Mouse (Mus musculus) gastrocnemius, adult 8-10 months (tissue): ENCODE data around the gene Fbxl18. TPM values are rescaled to one million over a fixed set of nuclear protein-coding genes. Genes with fewer than 3 reads are reported as not detected.
"Not testable (repeated sequence)": the region's sequence is repeated elsewhere in the genome, so short reads cannot be mapped to it uniquely, and the experiment has no call there.

Experiments
- DNase-seq, 2 experiments: peaks; one replicate each; pipeline ENCODE4 v3.0.0; 2022; ENCODE audit warnings: low spot score in 2 of 2
- total RNA-seq, 4 experiments: library from RNA; stranded (reverse); gene quantifications; 2 replicates each; pipeline ENCODE4 v1.2.4; 2022

Gene Fbxl18
- total RNA-seq, 4 experiments from 2014 or later, result 4.4 to 6.8 (median 5.3) TPM

- no peak for DNase-seq
These were observed 20.3 kb downstream of the Fbxl18 start for GRCm38 (mm10) chr5:142874791-142875512.

GRCm38 (mm10) chr5:142873718-142874117 lies 21.5 kb downstream of the Fbxl18 start:
- DNase-seq, result no peak

DNA sequence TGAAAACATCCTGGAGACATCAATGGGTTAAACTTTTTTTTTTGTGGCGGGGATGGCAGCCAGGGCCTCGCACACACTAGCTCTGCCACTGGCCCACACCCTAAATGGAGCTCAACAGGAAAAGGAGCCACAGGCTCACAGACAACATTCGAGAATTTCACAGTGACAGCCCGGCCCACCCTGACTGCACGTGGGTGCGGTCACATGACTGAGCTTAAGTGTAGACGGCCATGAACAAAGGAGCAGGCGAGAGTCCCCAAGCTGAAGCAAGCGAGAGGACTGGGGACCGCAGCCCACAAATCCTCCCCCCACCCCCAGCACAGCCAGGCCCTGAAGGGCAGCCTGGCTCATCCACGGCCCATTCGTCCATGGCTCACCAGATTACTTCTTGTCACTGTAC lies 23.5 kb downstream of the Fbxl18 start:
- no peak for DNase-seq

- DNase-seq, result no peak
These were observed 25.8 kb downstream of the Fbxl18 start for GRCm38 (mm10) chr5:142869463-142869862.

- peak in 1 of 2 experiments; percentile 49 for DNase-seq
These were observed 37.4 kb downstream of the Fbxl18 start for GRCm38 (mm10) chr5:142857763-142858229.

- DNase-seq, result no peak
These were observed 38.8 kb downstream of the Fbxl18 start for GRCm38 (mm10) chr5:142856408-142856807.

DNA sequence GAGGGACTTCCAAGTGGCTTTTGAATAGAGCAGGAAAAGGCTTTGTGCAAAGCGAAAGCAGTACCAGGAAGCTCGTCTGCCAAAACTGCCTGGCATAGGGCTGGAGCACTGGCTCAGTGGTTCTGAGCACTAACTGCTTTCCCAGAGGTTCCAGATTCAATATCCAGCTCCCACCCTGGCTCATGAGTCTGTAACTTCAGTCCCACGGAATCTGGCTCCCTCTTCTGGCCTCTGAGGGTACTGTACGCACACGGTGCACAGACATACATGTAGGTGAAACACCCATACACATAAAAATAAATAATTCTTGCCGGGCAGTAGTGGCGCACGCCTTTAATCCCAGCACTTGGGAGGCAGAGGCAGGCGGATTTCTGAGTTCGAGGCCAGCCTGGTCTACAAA lies 40.3 kb downstream of the Fbxl18 start:
- peak in 1 of 2 experiments; percentile 16 for DNase-seq

DNA sequence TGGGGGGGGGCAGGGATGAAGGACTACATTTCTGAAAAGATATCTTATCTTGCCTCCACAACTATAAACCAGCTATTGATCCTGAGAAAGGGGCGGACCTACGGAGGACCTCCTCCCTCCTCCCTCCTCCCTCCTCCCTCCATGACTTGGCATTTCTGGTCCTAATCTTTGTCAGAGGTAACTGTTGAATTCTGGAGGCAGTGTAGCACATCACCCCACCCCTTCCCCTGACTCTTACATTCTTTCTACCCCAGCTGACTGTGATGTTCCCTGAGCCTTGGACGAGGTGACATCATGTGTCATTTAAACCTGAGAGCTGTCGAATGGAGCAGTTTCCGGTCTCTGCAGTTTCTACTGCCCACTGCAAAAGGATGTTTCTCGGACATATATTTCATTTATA lies 41.6 kb downstream of the Fbxl18 start:
- DNase-seq, result no peak

DNA sequence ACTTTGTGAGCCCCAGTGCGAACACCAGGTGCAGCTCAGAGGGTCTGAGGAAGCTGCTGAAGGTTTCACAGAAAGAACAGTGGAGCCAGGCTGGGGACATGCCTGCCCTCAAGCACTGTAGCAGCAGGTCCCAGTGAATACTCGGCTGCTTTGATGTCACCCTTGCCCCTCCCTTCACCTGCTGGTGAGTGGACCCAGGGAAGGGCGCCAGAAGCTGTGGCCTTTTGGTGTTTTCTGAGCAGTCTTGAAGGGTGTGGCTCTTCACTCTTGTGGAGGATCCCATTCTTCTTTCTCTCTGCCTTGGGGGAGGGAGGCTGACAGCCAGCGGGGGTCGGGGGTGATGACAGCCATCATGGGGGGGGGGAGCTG lies 43.6 kb downstream of the Fbxl18 start:
- DNase-seq, result no peak

GRCm38 (mm10) chr5:142850916-142851680 lies 44.1 kb downstream of the Fbxl18 start:
- DNase-seq, result no peak

DNA sequence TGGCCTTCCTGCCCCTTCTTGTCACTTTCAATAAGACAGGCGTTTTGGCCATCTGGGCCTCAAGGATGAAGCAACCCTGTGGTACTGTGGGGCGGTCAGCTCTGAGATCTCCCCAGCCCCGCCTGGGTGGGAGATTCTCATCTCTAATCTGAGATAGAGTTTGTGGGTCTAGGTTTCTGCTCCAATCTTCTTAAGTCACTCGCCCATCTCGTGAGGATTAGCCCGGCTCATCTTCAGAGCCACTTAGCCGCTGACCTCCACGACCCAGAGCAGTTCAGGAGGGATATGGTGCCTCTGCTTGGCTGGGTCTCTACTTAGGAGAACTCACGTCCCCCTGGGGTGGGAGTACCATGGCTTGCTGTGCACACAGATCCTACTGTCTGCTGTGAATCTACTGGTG lies 44.7 kb downstream of the Fbxl18 start:
- no peak for DNase-seq

DNA sequence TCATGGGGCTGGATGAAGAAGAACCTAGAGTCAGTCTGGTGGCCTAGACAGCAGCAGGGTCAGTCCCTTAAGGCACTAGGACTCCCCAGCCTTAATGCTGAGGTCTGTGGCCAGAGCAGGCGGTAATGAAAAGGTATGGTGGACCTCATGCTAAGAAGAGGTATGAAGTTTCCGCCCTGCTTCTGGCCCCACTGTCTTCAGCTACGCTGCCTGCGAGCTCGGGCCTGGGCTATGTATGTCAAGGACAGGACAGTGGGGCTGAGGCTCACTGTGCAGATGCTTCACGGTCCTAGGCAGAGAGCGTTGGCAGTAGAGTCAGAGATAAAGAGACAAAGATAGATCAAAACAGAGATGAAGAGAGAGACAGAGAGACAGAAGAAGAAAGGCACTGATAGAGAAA lies 46.3 kb downstream of the Fbxl18 start:
- DNase-seq, result no peak

- DNase-seq, result no peak
These were observed 47.1 kb downstream of the Fbxl18 start for GRCm38 (mm10) chr5:142848149-142848548.

DNA sequence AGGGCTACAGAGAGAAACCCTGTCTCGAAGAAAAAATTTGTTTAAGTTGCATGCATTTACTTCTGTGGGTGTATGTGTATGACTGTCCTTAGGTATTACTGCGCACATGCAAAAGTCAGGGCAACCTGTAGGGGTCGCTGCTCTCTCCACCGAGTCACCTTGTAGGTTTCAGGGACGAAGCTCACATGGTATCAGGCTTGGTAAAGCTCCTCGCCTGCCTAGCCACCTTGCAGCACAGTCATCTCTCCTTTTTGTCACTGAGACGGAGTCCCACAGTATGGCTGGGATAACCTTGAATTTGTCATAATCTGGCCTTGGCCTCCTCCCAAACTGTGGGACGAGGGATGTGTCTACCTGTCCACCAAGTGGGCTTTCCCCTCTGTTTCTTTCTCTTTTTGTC lies 50.8 kb downstream of the Fbxl18 start:
- no peak for DNase-seq

- DNase-seq, result no peak
These were observed 53.0 kb downstream of the Fbxl18 start for GRCm38 (mm10) chr5:142842137-142842642.

DNA sequence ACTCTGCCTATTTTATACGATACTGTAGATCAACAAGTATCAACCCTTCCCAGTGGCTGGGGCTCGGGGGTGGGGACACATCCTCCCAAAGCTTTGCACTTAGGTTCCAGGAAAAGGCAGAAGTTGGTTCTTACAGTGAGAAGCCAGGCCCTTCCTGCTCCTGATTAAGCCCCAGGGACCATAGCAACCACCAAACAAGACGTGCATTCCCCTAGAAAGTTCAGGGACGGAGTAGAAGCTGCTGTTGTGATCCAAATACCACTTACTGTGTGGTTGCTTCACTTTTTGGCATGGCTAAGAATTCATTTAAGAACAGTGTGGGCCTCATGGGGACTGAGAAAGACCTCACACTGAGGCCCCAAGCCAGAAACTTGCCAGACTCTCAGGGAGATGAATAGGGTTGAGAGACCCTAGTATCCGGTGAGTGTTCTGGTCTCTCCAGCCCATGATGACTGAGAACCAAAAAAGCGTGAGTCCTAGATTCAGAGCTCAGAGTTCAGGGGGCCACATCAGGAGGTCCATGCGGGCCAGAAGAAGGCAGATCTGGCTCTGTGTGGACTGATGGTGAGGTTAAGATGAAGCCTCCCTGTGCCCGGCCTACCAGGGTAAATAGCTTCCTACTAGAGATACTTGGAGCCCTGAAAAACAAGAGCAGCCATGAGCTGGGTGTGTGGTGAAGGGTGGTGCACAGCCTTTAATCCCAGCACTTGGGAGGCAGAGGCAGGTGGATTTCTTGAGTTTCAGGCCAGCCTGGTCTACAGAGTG lies 53.7 kb downstream of the Fbxl18 start:
- no peak for DNase-seq

DNA sequence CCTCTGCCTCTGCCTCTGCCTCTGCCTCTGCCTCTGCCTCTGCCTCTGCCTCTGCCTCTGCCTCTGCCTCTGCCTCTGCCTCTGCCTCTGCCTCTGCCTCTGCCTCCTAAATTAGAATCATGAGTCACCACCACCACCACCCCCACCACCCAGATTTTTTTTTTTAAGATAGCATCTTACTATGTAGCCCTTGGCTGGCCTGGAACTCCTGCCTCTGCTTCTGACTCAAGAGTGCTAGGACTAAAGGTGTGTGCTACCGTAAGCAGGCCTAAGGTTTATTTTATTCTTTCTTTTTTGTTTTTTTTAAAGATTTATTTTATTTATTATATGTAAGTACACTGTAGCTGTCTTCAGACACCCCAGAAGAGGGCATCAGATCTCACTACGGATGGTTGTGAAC lies 57.8 kb downstream of the Fbxl18 start:
- not testable (repeated sequence) for DNase-seq

DNA sequence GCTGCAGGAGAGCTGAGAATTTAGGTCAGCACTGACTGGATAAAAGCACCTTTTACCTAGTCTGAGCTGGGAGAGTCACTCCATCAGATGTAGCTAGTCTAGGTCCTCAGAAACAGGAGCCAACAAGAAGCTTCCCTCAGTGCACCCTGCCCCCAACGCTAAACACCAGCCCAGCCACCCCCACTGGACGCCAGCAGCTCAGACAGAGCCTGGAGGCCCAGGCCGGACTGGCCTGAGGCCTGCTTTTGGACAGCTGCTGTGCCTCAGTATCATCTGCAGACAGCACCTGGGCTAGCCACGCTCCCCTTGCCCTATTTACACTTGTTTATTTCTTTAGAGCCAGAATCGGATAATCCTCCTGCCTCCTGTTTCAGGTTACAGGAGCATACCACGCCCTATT lies 58.3 kb downstream of the Fbxl18 start:
- no peak for DNase-seq

- DNase-seq, result no peak
These were observed 61.4 kb downstream of the Fbxl18 start for GRCm38 (mm10) chr5:142833646-142834438.

DNA sequence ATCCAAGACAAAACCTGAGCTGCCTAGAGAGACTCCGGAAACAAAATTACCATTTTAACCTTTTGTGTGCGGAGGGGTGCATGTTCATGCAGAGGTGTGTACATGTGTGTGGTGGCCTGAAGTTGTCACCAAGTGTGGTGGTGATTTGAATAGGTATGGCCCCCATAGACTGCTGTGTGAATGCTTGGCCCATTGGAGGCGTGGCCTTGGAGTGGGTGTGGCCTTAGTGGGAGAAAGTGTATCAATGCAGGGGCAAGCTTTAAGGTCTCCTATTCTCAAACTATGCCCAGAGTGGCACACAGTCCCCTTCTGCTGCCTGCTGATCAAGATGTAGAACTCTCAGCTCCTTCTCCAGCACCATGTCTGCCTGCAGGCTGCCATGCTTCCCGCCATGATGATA lies 69.1 kb downstream of the Fbxl18 start:
- no peak for DNase-seq

DNA sequence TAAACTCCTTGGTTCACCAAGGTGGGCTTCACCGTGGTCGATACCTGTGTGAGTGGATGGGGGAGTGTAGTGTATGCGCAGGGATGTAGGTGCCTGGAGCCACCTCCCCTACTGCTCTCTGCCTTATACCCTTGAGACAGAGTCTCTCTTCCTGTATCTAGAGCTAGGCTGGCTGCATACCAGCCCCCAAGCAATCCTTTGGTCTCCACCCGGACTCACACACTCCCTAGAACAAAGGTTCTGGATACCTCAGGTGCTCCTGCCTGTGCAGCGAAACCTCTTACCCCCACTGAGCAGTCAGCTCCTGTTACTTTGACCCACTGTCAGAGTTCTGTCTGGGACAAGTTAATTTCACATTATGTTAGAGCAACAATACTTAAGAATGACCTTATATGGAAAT lies 69.6 kb downstream of the Fbxl18 start:
- no peak for DNase-seq
